Mouse (Mus musculus) cerebellum, postnatal 14 days (tissue): ENCODE data around the gene Serinc3.

Experiments used
- DNase-seq, 2 experiments: peaks; one replicate each; pipeline ENCODE4 v3.0.0; 2021; ENCODE audit warnings: mixed read lengths in 2 of 2

The Serinc3 gene

GRCm38 (mm10) chr2:163593636-163594282, 51.2 kb downstream of the Serinc3 start:
- DNase-seq: no peak

- DNase-seq: peak; percentile 69 to 86
Measured at GRCm38 (mm10) chr2:163592084-163592483, 52.8 kb downstream of the Serinc3 start.

GRCm38 (mm10) chr2:163590996-163591395, 53.9 kb downstream of the Serinc3 start:
- no peak for DNase-seq

GRCm38 (mm10) chr2:163590211-163590610, 54.7 kb downstream of the Serinc3 start:
- DNase-seq: no peak

- DNase-seq: no peak
Measured at GRCm38 (mm10) chr2:163587506-163587905, 57.4 kb downstream of the Serinc3 start.

GRCm38 (mm10) chr2:163586384-163587261, 58.3 kb downstream of the Serinc3 start:
- peak; percentile 32 to 70 for DNase-seq

GRCm38 (mm10) chr2:163584088-163584426, 60.9 kb downstream of the Serinc3 start:
- peak; percentile 58 to 74 for DNase-seq

- peak; percentile 66 to 70 for DNase-seq
Measured at GRCm38 (mm10) chr2:163583226-163584087, 61.5 kb downstream of the Serinc3 start.

- DNase-seq: no peak
Measured at GRCm38 (mm10) chr2:163580069-163580945, 64.6 kb downstream of the Serinc3 start.

GRCm38 (mm10) chr2:163577986-163578385, 66.9 kb downstream of the Serinc3 start:
- DNase-seq: no peak

- DNase-seq: no peak
Measured at GRCm38 (mm10) chr2:163575248-163575647, 69.7 kb downstream of the Serinc3 start.

- no peak for DNase-seq
Measured at GRCm38 (mm10) chr2:163574321-163574720, 70.6 kb downstream of the Serinc3 start.
